Mouse (Mus musculus): ENCODE results near the gene Htra2. TPM values are rescaled to one million over a fixed set of nuclear protein-coding genes. Genes with fewer than 3 reads are reported as not detected.
A peak's percentile ranks its signal among the peaks of the same experiment; 100 is the strongest.

Gene Htra2
- 49.1 and 50.5 TPM in 2 replicates for polyA plus RNA-seq (2015; fragmentation: Nextera tagmentation; extraction: Ambion mirVana)

DNA sequence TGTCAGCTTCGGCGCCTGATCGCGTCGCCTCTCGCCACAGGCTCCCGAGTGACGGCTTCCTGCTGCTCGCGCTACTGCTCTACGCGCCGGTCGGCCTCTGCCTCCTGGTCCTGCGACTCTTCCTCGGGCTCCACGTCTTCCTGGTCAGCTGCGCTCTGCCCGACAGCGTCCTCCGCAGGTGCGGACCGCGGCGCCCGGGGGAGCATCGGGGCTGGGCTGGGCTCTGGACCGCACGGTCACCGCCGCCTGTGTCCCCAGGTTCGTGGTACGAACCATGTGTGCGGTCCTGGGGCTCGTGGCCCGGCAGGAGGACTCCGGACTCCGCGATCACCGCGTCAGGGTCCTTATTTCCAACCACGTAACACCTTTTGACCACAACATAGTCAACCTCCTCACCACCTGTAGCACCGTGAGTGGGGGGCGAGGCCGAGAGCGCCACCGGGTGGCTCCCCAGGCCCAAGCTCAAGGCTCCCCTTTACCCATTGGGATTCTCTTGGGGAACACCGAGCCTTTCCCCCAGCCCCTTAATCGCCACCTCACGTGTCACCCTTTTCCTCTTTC lies at the start of gene Htra2:
Htra2 (minus strand) TSS at position 403 of the 561 bp plus-strand sequence.

DNA sequence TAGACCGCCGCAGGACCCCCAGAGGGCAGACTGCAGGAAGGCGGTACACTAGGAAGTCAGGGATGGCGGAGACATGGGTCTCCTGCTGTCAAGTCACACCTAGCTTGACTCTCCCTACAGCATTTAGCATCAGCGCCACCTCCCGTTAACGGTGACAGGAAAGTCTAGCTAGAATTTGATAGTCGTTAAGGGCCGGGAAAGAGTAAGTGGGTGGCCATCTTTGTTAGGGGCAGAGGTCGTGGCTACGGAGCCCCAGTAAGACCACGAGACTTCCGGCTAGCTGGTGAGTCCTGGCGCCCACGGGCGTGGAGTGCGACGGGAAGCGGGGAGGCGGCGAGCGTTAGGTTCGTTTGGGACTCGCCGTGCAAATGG lies 46.2 kb upstream of the Htra2 start, which contains the start of the genes Ccdc142 and Gm42688:
Ccdc142 (plus strand) TSS at position 286 of the 372 bp plus-strand sequence.
Gm42688 (plus strand) TSS at position 302 of the 372 bp plus-strand sequence.

DNA sequence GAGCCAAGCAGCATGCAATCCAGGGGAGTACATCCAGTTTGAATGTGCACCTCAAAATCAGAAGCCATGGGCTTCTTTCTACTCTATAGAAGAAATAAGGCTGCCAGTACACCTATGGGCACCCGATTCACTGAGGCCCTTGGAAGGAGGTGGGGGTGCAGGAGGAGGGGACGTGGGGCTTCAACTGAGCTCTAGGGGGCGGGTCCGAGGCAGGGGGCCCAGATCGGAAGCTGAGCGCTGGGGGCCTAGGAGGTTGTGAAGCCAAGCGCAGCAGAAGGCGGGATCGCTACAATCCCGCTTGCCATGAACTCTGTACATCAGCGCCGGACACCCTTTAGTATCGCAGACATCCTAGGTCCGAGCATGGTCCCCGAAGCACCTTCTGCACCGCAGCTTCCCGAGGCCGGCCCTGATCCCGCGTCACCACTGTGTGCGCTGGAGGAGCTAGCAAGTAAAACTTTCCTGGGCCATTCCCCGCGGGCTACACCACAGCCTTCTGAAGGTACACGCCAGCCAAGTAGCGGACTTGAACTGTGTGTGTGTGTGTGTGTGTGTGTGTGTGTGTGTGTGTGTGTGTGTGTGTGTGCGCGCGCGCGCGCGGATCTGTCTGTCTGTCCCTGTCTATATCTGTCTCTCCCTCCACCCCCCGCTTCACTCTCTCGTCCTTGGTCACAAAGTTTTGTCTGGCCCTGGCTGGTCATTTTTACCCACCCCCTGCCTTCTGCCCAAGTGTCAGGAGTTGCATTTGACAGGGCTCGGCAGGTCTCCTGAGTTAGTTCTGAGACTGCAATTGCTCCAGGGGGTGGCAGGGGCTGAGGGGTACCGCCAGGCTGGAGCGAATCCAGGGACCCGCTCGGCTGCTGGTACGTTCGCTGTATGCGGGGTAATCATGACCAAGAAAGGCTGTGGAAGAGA lies 31.3 kb upstream of the Htra2 start, which contains the start of gene Lbx2:
Lbx2 (plus strand) TSS at position 247 of the 915 bp plus-strand sequence.

DNA sequence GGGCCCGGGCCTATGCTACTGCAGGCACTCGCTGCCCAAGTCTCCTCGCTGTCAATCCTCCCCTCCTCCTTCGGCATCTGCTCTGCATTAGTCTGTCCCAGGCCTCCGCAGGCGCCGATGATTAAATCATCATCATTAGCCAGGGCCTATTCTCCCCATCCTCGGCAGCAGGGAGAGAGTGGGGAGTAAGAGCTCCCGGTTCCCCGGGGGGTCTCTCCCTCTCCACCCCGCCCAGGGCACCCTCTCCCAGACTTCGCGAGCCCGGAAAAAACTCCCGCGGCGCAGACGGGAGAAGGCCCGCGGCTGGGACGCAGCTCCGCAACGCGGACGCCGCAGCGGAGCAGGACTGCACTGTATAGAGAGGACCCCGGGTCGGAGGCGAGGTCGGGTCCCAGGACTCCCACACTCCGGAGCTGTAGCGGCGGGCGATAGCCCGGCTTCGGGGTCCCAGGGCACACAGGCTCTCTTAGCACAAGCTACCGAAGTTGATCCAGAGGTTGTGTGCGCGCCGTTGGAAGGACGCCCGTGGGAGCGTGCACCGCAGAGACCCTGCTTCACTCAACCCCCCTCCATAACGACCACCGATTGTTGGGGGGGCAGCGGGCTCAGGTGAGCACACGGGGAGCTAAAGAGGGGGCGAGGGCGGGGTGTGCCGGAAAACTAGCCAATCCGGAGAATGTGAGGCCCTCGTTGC lies 22.7 kb upstream of the Htra2 start, which contains the start of gene Pcgf1:
Pcgf1 (plus strand) TSS at position 240 of the 694 bp plus-strand sequence.

DNA sequence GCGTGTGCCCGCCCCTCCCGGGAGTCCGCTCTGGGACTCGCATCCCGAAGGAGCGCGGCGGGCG lies 15.0 kb upstream of the Htra2 start, which contains the start of gene Tlx2:
Tlx2 (minus strand) TSS at position 47 of the 64 bp plus-strand sequence.

DNA sequence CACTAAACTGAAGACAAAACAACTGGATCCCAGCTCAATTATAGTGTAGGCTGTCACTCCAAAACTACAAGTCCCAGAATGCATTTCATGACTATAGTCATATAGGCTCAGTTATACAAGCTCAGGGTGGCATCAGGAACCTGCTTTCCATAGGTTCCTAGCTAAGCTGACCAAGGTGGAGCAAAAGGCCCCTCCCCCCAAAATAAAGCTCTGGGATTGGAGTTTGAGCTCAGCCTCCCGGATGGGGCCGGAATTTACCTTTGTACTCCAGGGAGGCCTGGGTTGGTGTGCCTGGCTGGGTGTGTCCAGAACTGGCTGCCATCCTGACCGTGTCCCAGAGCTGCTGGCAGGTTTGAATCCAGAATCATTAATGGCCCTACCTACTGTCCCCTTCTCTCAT lies 2.7 kb upstream of the Htra2 start, which contains the start of gene Dqx1:
Dqx1 (plus strand) TSS at position 55 of the 400 bp plus-strand sequence.

DNA sequence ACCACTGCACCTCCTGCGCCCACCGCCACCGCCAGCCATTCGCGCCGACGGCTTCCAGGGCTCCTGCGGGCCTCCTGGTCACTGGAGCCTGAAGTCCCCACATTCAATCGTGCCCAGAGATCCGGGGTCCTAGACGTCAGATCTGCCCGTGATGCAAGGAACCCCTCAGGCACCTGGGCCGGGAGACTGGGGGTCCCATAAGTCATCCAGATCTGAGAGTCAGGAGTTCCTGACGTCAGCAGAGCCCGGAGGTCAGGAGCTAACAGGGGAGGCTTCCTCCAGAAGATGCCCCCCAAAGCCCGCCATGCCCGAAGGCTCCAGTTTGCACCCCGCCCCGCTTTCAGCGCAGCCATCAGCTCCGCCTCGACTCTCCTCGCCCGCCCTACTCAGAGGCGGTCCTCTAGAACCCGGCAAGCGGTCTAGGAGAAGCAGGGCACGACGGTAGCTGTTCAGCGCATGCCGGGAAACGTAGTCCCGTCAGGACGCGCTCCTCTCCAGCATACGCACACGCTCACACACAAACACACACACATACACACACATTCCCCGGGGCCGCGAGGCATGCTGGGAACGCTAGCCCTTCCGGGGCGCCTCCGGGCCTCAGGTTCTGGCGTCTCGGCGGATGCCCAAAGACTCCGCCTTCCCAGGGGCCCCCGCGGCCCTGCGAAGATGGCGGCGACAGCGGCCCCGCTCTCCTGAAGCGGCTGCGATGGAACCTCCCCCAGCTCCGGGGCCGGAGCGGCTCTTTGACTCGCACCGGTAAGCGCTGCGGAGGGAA lies 810 bp downstream of the Htra2 start, which contains the start of gene Aup1:
Aup1 (plus strand) TSS at position 448 of the 778 bp plus-strand sequence.

DNA sequence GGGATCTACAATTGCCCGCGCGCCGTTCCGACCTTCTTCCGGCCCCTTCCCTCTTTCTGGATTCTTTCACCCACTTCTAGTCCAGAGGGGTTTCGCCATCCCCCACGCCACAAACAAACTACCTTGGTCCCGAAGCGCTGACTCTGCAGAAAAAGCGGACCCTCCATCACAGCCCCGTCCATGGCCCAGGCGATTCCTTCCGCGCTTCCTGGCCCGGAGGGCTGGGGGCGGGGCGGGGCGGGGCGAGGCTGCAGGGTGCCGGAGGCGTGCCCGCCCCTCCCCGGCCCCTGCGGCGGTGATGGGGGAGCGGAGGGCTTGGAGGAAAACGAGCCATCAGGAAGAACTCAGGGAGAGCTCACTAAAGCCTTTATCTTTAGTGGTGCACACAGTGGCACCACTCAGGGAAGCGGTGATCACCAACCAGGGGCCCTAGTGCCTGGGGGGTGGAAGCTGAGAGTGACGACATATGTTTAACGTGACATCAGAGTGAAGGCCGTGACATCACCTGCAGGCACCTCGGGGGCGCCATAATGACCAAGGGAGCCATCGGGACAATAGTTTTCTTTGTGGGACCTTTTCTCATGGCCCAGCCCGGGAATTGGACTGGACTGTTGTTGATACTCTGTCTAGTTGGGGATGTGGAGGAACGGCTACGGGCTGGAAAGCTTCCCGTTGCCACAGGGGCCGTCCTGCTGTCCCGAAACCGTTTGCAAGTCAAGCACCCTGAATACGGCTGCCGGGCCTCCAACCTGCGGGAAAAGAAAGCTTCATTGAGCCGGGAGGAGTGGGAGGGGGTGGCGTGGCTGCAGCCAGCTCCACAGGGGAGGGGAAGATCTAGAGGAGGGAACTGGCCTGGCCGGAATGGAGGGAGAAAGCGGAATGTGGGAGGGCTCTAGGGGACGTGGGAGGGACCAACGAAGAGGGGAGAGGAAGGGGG lies 21.6 kb downstream of the Htra2 start, which contains the start of the genes Dok1 and Loxl3:
Dok1 (minus strand) TSS at position 223 of the 937 bp plus-strand sequence.
Loxl3 (plus strand) TSS at position 925 of the 937 bp plus-strand sequence.

MicroRNAs within 50 kb of the gene (microRNA counts, 519-probe panel; counts per million panel counts)
- 296 counts per million, percentile 58 among the panel's probes with 10 or more counts for microRNA mmu-miR-3470a+mmu-miR-3470b

Small RNA genes within 50 kb of the gene (microRNA-seq; reads per million reads assigned to microRNA genes)
- gene Mir3470a (0 reads per million in 2 experiments), gene Mir7040 (0 reads per million in 2 experiments)

Other genes starting within 250 kb of the Htra2 start
- 0.72 and 0.87 TPM in 2 replicates for gene Sema4f, start 115.5 kb downstream of the Htra2 start, polyA plus RNA-seq (2015; fragmentation: Nextera tagmentation; extraction: Ambion mirVana)
- 0.37 TPM in 1 of 2 replicates, not detected in the other for gene M1ap, start 108.4 kb downstream of the Htra2 start, polyA plus RNA-seq (2015; fragmentation: Nextera tagmentation; extraction: Ambion mirVana)
- gene Dok1, start 21.8 kb downstream of the Htra2 start, polyA plus RNA-seq (2015; fragmentation: Nextera tagmentation; extraction: Ambion mirVana) = 4.6 and 5.5 TPM in 2 replicates
- gene Loxl3, start 21.1 kb downstream of the Htra2 start, polyA plus RNA-seq (2015; fragmentation: Nextera tagmentation; extraction: Ambion mirVana) = 10.7 and 13.4 TPM in 2 replicates
- gene Aup1, start 752 bp downstream of the Htra2 start, polyA plus RNA-seq (2015; fragmentation: Nextera tagmentation; extraction: Ambion mirVana) = 107 and 111 TPM in 2 replicates
- 0.12 and 0.21 TPM in 2 replicates for gene Dqx1, start 2.6 kb upstream of the Htra2 start, polyA plus RNA-seq (2015; fragmentation: Nextera tagmentation; extraction: Ambion mirVana)
- gene Tlx2, start 15.0 kb upstream of the Htra2 start, polyA plus RNA-seq (2015; fragmentation: Nextera tagmentation; extraction: Ambion mirVana) = not detected in 2 replicates
- gene Pcgf1, start 22.6 kb upstream of the Htra2 start, polyA plus RNA-seq (2015; fragmentation: Nextera tagmentation; extraction: Ambion mirVana) = 10.8 and 11.5 TPM in 2 replicates
- 0.72 and 0.74 TPM in 2 replicates for gene Lbx2, start 31.1 kb upstream of the Htra2 start, polyA plus RNA-seq (2015; fragmentation: Nextera tagmentation; extraction: Ambion mirVana)
- gene Ccdc142, start 46.3 kb upstream of the Htra2 start, polyA plus RNA-seq (2015; fragmentation: Nextera tagmentation; extraction: Ambion mirVana) = 1.1 and 1.7 TPM in 2 replicates
- 1.3 and 1.6 TPM in 2 replicates for gene Gm42688, start 46.3 kb upstream of the Htra2 start, polyA plus RNA-seq (2015; fragmentation: Nextera tagmentation; extraction: Ambion mirVana)
- 194 and 207 TPM in 2 replicates for gene Mrpl53, start 53.8 kb upstream of the Htra2 start, polyA plus RNA-seq (2015; fragmentation: Nextera tagmentation; extraction: Ambion mirVana)
- 12.7 and 13.6 TPM in 2 replicates for gene Mogs, start 60.2 kb upstream of the Htra2 start, polyA plus RNA-seq (2015; fragmentation: Nextera tagmentation; extraction: Ambion mirVana)
- gene Wbp1, start 66.3 kb upstream of the Htra2 start, polyA plus RNA-seq (2015; fragmentation: Nextera tagmentation; extraction: Ambion mirVana) = 41.1 and 47.1 TPM in 2 replicates
- 6.5 and 9.5 TPM in 2 replicates for gene Ino80b, start 70.2 kb upstream of the Htra2 start, polyA plus RNA-seq (2015; fragmentation: Nextera tagmentation; extraction: Ambion mirVana)
- gene Rtkn, start 80.2 kb upstream of the Htra2 start, polyA plus RNA-seq (2015; fragmentation: Nextera tagmentation; extraction: Ambion mirVana) = 18.9 and 22.0 TPM in 2 replicates
- 1.1 and 1.5 TPM in 2 replicates for gene Wdr54, start 101.1 kb upstream of the Htra2 start, polyA plus RNA-seq (2015; fragmentation: Nextera tagmentation; extraction: Ambion mirVana)
- gene 1700003E16Rik, start 101.1 kb upstream of the Htra2 start, polyA plus RNA-seq (2015; fragmentation: Nextera tagmentation; extraction: Ambion mirVana) = 0.41 and 0.54 TPM in 2 replicates
- 56.2 and 58.8 TPM in 2 replicates for gene Dctn1, start 110.6 kb upstream of the Htra2 start, polyA plus RNA-seq (2015; fragmentation: Nextera tagmentation; extraction: Ambion mirVana)
- gene Slc4a5, start 164.6 kb upstream of the Htra2 start, polyA plus RNA-seq (2015; fragmentation: Nextera tagmentation; extraction: Ambion mirVana) = 0.04 TPM in 1 of 2 replicates, not detected in the other